In the genomic region with DNA sequence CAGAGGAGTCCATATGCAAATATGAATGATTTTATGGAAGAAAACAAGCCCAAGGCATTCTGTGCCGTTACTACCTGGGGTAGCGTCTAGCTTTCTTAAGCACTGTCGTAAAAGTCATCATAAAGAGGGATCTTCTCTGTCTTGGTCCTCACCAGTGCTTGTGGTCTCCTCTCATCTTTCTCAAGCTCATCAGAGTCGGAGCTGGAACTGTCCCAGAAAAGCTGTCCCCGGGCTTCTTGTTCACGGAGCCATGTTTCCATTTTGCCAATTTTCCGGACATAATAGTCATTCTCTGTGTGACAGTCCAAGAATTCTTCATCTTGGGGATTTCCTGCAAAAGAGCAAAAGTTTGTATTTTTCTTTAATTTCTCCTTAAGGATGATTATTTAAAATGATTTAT, we compare ENCODE assay signal across 21 mouse cellular contexts. TPM values are rescaled to one million over a fixed set of nuclear protein-coding genes. Genes with fewer than 3 reads are reported as not detected.
"Had no signal": no experiment of that assay in that cellular context is flagged by ENCODE, and none has a peak within 500 bp of the region (broad histone marks: within the 10 kb centered on the region; RNA-seq: fewer than 3 reads in every experiment).

No protein-coding gene starts in this region.

- H3K36me3 ChIP-seq: lung, embryonic 15.5 days; midbrain, embryonic 13.5 days; midbrain, embryonic 15.5 days; neural tube, embryonic 12.5 days; stomach, embryonic 15.5 days had no signal

- H3K27me3 ChIP-seq: lung, embryonic 15.5 days; megakaryocyte, embryonic 14.5 days; midbrain, embryonic 13.5 days; midbrain, embryonic 15.5 days; neural tube, embryonic 12.5 days; stomach, embryonic 15.5 days had no signal

- H3K27ac ChIP-seq: lung, embryonic 15.5 days; macrophage; midbrain, embryonic 13.5 days; midbrain, embryonic 15.5 days; neural tube, embryonic 12.5 days; stomach, embryonic 15.5 days; stomach, postnatal 0 days had no signal

- H3K9me3 ChIP-seq: lung, embryonic 15.5 days; midbrain, embryonic 13.5 days; midbrain, embryonic 15.5 days; neural tube, embryonic 12.5 days; stomach, embryonic 15.5 days had no signal

- ATAC-seq: midbrain, embryonic 13.5 days; midbrain, embryonic 15.5 days had no signal

- H3K4me1 ChIP-seq: megakaryocyte, embryonic 14.5 days; midbrain, embryonic 13.5 days; midbrain, embryonic 15.5 days; neural tube, embryonic 12.5 days; stomach, embryonic 15.5 days had no signal

- H3K9ac ChIP-seq: lung, embryonic 15.5 days; midbrain, embryonic 13.5 days; midbrain, embryonic 15.5 days; neural tube, embryonic 12.5 days; stomach, embryonic 15.5 days had no signal

- DNase-seq: lung, adult 2 months; lung, postnatal 14 days; right cerebral cortex, postnatal 14 days; thymus, adult 2 months; thymus, postnatal 25 days; thymus, postnatal 4 days had no signal

- H3K4me3 ChIP-seq: lung, embryonic 15.5 days; megakaryocyte, embryonic 14.5 days; midbrain, embryonic 13.5 days; midbrain, embryonic 15.5 days; neural tube, embryonic 12.5 days; stomach, embryonic 15.5 days had no signal

- H3K4me2 ChIP-seq: lung, embryonic 15.5 days; midbrain, embryonic 11.5 days; midbrain, embryonic 13.5 days; midbrain, embryonic 15.5 days; neural tube, embryonic 12.5 days; stomach, embryonic 15.5 days had no signal

RNA-seq across cellular contexts. Expression of gene ccdc198, which starts 18.8 kb away (rescaled TPM):
- total RNA-seq: megakaryocyte progenitor cell, adult 5-6 weeks; midbrain, postnatal 0 days; monocyte, adult 5-6 weeks; neutrophil, adult 5-6 weeks had no signal
- polyA plus RNA-seq: lung, adult 2 months; macrophage; midbrain, postnatal 0 days; spleen, adult 2 months; thymus, adult 2 months; urinary bladder, adult 2 months had no signal
